Mouse (Mus musculus) thymus, adult 2 months (tissue): Measurements from ENCODE around the gene Adgre5.

Experiments used
- CTCF ChIP-seq: fragments of 200-500 bp; IDR thresholded peaks from 2 replicates; pipeline ENCODE4 v1.5.1; 2012; ENCODE audit warnings: mild to moderate bottlenecking, control low read depth, low read length, moderate library complexity, borderline replicate concordance; ENCODE audit not compliant: control insufficient read depth, poor library complexity, insufficient read depth; ENCODE audit errors: extremely low read depth
- POLR2A ChIP-seq: fragments of 200-500 bp; IDR thresholded peaks from 2 replicates; pipeline ENCODE4 v1.6.1; 2012; ENCODE audit warnings: mild to moderate bottlenecking, low read length, control low read depth, moderate library complexity; ENCODE audit not compliant: control insufficient read depth, poor library complexity, insufficient read depth; ENCODE audit errors: extremely low read depth

GRCm38 (mm10) chr8:83770669-83771068 lies 29.5 kb upstream of the Adgre5 start:
- TF ChIP-seq POLR2A: no peak
- no peak for TF ChIP-seq CTCF
